Mouse (Mus musculus): Measurements from ENCODE around the gene Bmper.

DNA sequence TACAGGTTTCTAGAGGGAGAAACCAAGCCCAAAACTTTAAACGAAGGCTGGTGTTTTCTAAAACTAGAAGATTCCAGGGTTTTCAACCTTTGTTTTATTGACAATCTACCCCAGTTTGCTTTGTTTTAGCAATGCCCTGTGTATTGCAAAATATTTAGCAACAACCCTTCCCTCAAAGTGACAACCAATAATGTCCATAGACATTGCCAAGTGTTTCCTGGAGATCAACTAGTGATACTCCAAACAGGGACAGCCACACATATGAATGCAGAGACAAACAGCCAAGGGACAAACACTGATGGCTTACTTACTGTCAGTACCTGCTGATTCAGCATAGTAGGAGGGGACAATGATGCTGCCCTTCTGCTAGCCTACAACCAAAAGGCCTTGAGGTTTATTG is 161.0 kb downstream of the Bmper start:
- TF ChIP-seq CTCF (IDR thresholded peaks at IDR 0.05) (no peak), EP300 (IDR thresholded peaks at IDR 0.05) (no peak)

Measured in lung, postnatal 0 days (tissue).